Mouse (Mus musculus): Measurements from ENCODE around the gene Rab15. TPM values are rescaled to one million over a fixed set of nuclear protein-coding genes. Genes with fewer than 3 reads are reported as not detected.
A peak's percentile ranks its signal among the peaks of the same experiment; 100 is the strongest.
"Not testable (repeated sequence)": the region's sequence is repeated elsewhere in the genome, so short reads cannot be mapped to it uniquely, and the experiment has no call there.

The Rab15 gene
- polyA plus RNA-seq, 1 experiment from 2014 or later: 7.5 TPM

GRCm38 (mm10) chr12:76798008-76798720 lies 24.5 kb downstream of the Rab15 start:
- WGBS: 40% methylated on average over 5 of the region's 5 CpGs
- TF ChIP-seq CTCF (IDR thresholded peaks at IDR 0.05; ENCODE audit: low read depth): no peak

DNA sequence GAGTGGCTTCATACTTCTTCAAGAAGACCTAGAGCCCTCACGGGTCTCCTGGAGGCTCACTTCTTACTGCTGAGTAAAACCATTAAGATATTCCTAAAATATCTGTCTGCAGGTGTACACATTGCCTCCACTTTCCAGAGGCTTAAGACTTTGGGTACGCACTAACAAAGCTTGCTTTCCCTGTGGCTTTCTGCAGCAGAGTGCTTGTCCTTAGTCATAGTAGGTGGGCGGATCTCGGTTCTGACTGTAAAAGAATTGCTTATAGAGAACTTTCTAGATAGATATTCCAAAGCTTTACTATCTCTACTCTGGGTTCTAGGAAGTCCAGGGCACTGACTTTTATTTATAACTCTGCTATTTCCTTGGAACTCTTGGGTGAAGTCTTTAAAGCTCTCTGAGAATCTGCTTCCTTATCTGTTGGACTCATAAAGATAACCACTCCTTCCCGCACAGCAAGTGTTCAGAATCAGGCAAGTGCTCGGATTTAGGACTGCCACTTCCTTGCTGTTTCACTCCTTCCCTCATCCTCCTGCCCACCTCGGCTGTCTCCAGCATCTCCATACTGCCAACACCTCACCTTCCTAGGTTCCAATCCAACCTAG lies 25.7 kb downstream of the Rab15 start:
- Histone ChIP-seq H3K36me3 (ENCODE audit: control insufficient read depth, insufficient read depth) (peaks cover 3% of the 10 kb centered on the region; the same call in 1 of the 2 replicates), H3K27me3 (replicated peaks; ENCODE audit: control insufficient read depth, insufficient read depth, low read length) (no peaks in the 10 kb centered on the region), H3K4me1 (replicated peaks; ENCODE audit: control insufficient read depth, insufficient read depth, low read length) (no peaks in the 10 kb centered on the region; the same call in 1 of the 2 replicates), H3K27ac (ENCODE audit: low read depth, low read length) (peak overlapping the region; percentile 58), H3K9ac (ENCODE audit: low read depth, low read length) (no peak overlapping the region), H3K9me3 (ENCODE audit: control insufficient read depth) (no peaks in the 10 kb centered on the region), H3K4me2 (replicated peaks; ENCODE audit: low read depth) (peak overlapping the region; percentile 35), H3K4me3 (ENCODE audit: low read depth, low read length) (no peak overlapping the region)
- peak; percentile 25; the same call in 1 of the 2 replicates for ATAC-seq
- WGBS: 45% methylated on average over 7 of the region's 7 CpGs
- TF ChIP-seq CTCF (IDR thresholded peaks at IDR 0.05; ENCODE audit: low read depth): no peak

More at GRCm38 (mm10) chr12:76798008-76798720, 24.5 kb downstream of the Rab15 start:
- no peaks in the 10 kb centered on the region for H3K27me3 ChIP-seq (replicated peaks; ENCODE audit: control insufficient read depth, insufficient read depth, low read length)
- no peak overlapping the region for H3K4me3 ChIP-seq (ENCODE audit: low read depth, low read length)
- no peaks in the 10 kb centered on the region; the same call in 1 of the 2 replicates for H3K4me1 ChIP-seq (replicated peaks; ENCODE audit: control insufficient read depth, insufficient read depth, low read length)
- H3K27ac ChIP-seq (ENCODE audit: low read depth, low read length): peak overlapping the region; percentile 50; the same call in 1 of the 2 replicates
- H3K9ac ChIP-seq (ENCODE audit: low read depth, low read length): no peak overlapping the region
- no peaks in the 10 kb centered on the region for H3K9me3 ChIP-seq (ENCODE audit: control insufficient read depth)
- H3K4me2 ChIP-seq (replicated peaks; ENCODE audit: low read depth): peak overlapping the region; percentile 35; the same call in 1 of the 2 replicates
- peaks cover 2% of the 10 kb centered on the region; the same call in 1 of the 2 replicates for H3K36me3 ChIP-seq (ENCODE audit: control insufficient read depth, insufficient read depth)
- peak; percentile 81 for ATAC-seq

- Histone ChIP-seq H3K27ac (ENCODE audit: low read depth, low read length) (peak within 1 kb of the TSS; percentile 11; the same call in 1 of the 2 replicates), H3K4me1 (replicated peaks; ENCODE audit: control insufficient read depth, insufficient read depth, low read length) (no peaks in the 10 kb centered on the region; the same call in 1 of the 2 replicates), H3K9ac (ENCODE audit: low read depth, low read length) (no peak within 1 kb of the TSS), H3K9me3 (ENCODE audit: control insufficient read depth) (no peaks in the 10 kb centered on the region), H3K4me3 (ENCODE audit: low read depth, low read length) (peak within 1 kb of the TSS; percentile 34), H3K4me2 (replicated peaks; ENCODE audit: low read depth) (peak within 1 kb of the TSS; percentile 47), H3K27me3 (replicated peaks; ENCODE audit: control insufficient read depth, insufficient read depth, low read length) (no peaks in the 10 kb centered on the region), H3K36me3 (ENCODE audit: control insufficient read depth, insufficient read depth) (peaks cover 4% of the 10 kb centered on the region; the same call in 1 of the 2 replicates)
- no peak for TF ChIP-seq CTCF (IDR thresholded peaks at IDR 0.05; ENCODE audit: low read depth)
- peak; percentile 64 for ATAC-seq
- 48% methylated on average over 5 of the region's 5 CpGs for WGBS
These were observed 27.4 kb downstream of the Rab15 start, which contains the start of gene Gpx2 for GRCm38 (mm10) chr12:76795350-76795749. Gene Gpx2, minus strand, starts transcription at chr12:76795554.

DNA sequence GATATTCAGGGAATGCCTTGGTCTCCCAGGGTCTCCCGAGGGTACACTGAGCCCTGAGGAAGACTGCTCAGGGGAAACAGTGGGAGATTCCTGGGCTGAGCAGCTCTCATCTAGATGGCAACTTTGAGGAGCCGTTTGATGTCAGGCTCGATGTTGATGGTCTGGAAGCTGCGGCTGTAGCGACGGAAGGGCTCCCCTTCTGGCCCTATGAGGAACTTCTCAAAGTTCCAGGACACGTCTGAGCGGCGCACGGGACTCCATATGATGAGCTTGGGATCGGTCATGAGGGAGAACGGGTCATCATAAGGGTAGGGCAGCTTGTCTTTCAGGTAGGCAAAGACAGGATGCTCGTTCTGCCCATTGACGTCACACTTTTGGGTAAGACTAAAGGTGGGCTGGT lies 30.2 kb downstream of the Rab15 start:
- H3K9me3 ChIP-seq (ENCODE audit: control insufficient read depth); H3K27me3 ChIP-seq (replicated peaks; ENCODE audit: control insufficient read depth, insufficient read depth, low read length); H3K4me2 ChIP-seq (replicated peaks; ENCODE audit: low read depth); H3K4me1 ChIP-seq (replicated peaks; ENCODE audit: control insufficient read depth, insufficient read depth, low read length); H3K27ac ChIP-seq (ENCODE audit: low read depth, low read length); H3K36me3 ChIP-seq (ENCODE audit: control insufficient read depth, insufficient read depth); H3K4me3 ChIP-seq (ENCODE audit: low read depth, low read length); ATAC-seq; H3K9ac ChIP-seq (ENCODE audit: low read depth, low read length): not testable (repeated sequence)
- WGBS: 69% methylated on average over 14 of the region's 14 CpGs
- TF ChIP-seq CTCF (IDR thresholded peaks at IDR 0.05; ENCODE audit: low read depth): peak; percentile 32; the same call in 1 of the 2 replicates

DNA sequence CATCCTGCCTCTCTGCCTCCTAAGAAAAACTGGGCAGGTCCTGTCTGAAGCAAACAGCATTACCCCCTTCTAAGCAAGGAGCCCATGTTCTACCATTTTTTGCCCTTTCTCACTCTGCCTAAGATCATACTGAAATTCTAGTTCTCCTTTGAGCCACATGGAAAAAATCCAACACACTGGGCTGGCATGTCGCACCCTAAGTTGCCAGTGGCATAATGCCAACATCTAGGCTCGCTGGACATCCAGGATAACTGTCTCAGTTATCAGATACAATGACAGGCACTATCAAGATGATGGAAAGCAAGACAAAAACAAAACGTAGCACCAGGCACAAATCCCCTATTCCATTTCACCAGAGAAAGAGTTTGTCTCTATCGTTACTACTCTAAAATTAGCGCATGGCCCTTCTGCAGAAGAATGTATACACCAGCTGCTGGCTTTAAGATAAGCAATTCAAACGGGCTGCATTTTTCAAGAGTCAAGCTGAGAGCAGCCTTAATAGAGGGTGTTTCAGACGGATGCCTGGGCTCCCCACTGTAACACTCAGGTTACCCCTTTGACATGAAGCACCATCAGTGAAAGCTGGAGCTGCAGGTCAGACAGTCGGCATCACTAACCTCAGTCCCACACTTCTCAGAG lies 32.1 kb downstream of the Rab15 start:
- no peak for ATAC-seq
- H3K9me3 ChIP-seq (ENCODE audit: control insufficient read depth): no peaks in the 10 kb centered on the region
- H3K4me3 ChIP-seq (ENCODE audit: low read depth, low read length): no peak overlapping the region
- no peak overlapping the region; the same call in 1 of the 2 replicates for H3K27ac ChIP-seq (ENCODE audit: low read depth, low read length)
- WGBS: 38% methylated on average over 8 of the region's 8 CpGs
- no peaks in the 10 kb centered on the region for H3K4me1 ChIP-seq (replicated peaks; ENCODE audit: control insufficient read depth, insufficient read depth, low read length)
- no peaks in the 10 kb centered on the region for H3K27me3 ChIP-seq (replicated peaks; ENCODE audit: control insufficient read depth, insufficient read depth, low read length)
- H3K36me3 ChIP-seq (ENCODE audit: control insufficient read depth, insufficient read depth): peaks cover 4% of the 10 kb centered on the region; the same call in 1 of the 2 replicates
- no peak for TF ChIP-seq CTCF (IDR thresholded peaks at IDR 0.05; ENCODE audit: low read depth)
- H3K9ac ChIP-seq (ENCODE audit: low read depth, low read length): no peak overlapping the region
- no peak overlapping the region for H3K4me2 ChIP-seq (replicated peaks; ENCODE audit: low read depth)
